Mouse (Mus musculus) heart, adult 2 months (tissue): Measurements from ENCODE around the gene Vkorc1.

Source experiments
- CTCF ChIP-seq: fragments of 200-600 bp; IDR thresholded peaks from 2 replicates; pipeline ENCODE4 v1.8.1; 2022; ENCODE audit warnings: antibody characterized with exemption, mild to moderate bottlenecking, moderate library complexity
- EP300 ChIP-seq: fragments of 200-500 bp; IDR thresholded peaks from 2 replicates; pipeline ENCODE4 v1.6.1; 2011; ENCODE audit warnings: low read depth, low read length, control low read depth; ENCODE audit not compliant: insufficient read depth
- POLR2A ChIP-seq: fragments of 200-500 bp; IDR thresholded peaks from 2 replicates; pipeline ENCODE4 v1.6.1; 2011; ENCODE audit warnings: mild to moderate bottlenecking, low read depth, low read length, control low read depth; ENCODE audit not compliant: insufficient read depth

GRCm38 (mm10) chr7:127850906-127851305 lies 44.5 kb downstream of the Vkorc1 start:
- TF ChIP-seq EP300 (no peak), CTCF (no peak), POLR2A (no peak)
